In genomic region chr13:55243205-55243604, GRCm38 (mm10) we compare ENCODE assay signal across 29 mouse cellular contexts. TPM values are rescaled to one million over a fixed set of nuclear protein-coding genes. Genes with fewer than 3 reads are reported as not detected.
DNase-seq lines count a peak whose midpoint lies in the region; ATAC-seq and TF ChIP-seq lines count a peak whose summit lies in the region.
"Had no signal": no experiment of that assay in that cellular context is flagged by ENCODE, and none has a peak within 500 bp of the region (broad histone marks: within the 10 kb centered on the region; RNA-seq: fewer than 3 reads in every experiment).

No protein-coding gene starts in this region.

- TF ChIP-seq EP300 in lung, postnatal 0 days (IDR thresholded peaks at IDR 0.05) = peak; percentile 68

- H3K4me3 ChIP-seq in lung, postnatal 0 days (ENCODE audit: low read depth, low read length) = no peak overlapping the region
- H3K4me3 ChIP-seq in intestine, embryonic 16.5 days (ENCODE audit: low read length) = no peak overlapping the region
- H3K4me3 ChIP-seq in stomach, embryonic 16.5 days (replicated peaks; ENCODE audit: low read length) = no peak overlapping the region
- no peak overlapping the region for H3K4me3 ChIP-seq in kidney, embryonic 14.5 days (ENCODE audit: low read length)
- H3K4me3 ChIP-seq: embryonic facial prominence, embryonic 10.5 days; embryonic facial prominence, embryonic 13.5 days; erythroblast, embryonic 14.5 days; forebrain, embryonic 12.5 days; forebrain, embryonic 15.5 days; heart, embryonic 12.5 days; heart, embryonic 15.5 days; hindbrain, embryonic 10.5 days; hindbrain, embryonic 13.5 days had no signal

- H3K27ac ChIP-seq in lung, postnatal 0 days (ENCODE audit: low read length) = no peak overlapping the region
- no peak overlapping the region for H3K27ac ChIP-seq in intestine, embryonic 16.5 days (ENCODE audit: low read length)
- no peak overlapping the region for H3K27ac ChIP-seq in stomach, embryonic 16.5 days (ENCODE audit: low read length)
- no peak overlapping the region for H3K27ac ChIP-seq in kidney, embryonic 14.5 days (ENCODE audit: low read depth, low read length)
- H3K27ac ChIP-seq: embryonic facial prominence, embryonic 10.5 days; embryonic facial prominence, embryonic 13.5 days; forebrain, embryonic 12.5 days; forebrain, embryonic 15.5 days; heart, embryonic 15.5 days; hindbrain, embryonic 10.5 days; hindbrain, embryonic 13.5 days had no signal

- 67% methylated on average over 3 of the region's 3 CpGs for WGBS in lung, postnatal 0 days
- 63% methylated on average over 3 of the region's 3 CpGs for WGBS in intestine, embryonic 16.5 days
- WGBS in stomach, embryonic 16.5 days = 70% methylated on average over 3 of the region's 3 CpGs
- WGBS in kidney, embryonic 14.5 days = 95% methylated on average over 3 of the region's 3 CpGs

- H3K9ac ChIP-seq in lung, postnatal 0 days (replicated peaks; ENCODE audit: low read depth) = no peak overlapping the region
- no peak overlapping the region for H3K9ac ChIP-seq in intestine, embryonic 16.5 days (ENCODE audit: low read depth, low read length)
- no peak overlapping the region for H3K9ac ChIP-seq in stomach, embryonic 16.5 days (ENCODE audit: low read length)
- no peak overlapping the region for H3K9ac ChIP-seq in kidney, embryonic 14.5 days (ENCODE audit: low read depth, low read length)
- H3K9ac ChIP-seq: embryonic facial prominence, embryonic 13.5 days; forebrain, embryonic 12.5 days; forebrain, embryonic 15.5 days; heart, embryonic 12.5 days; heart, embryonic 15.5 days; hindbrain, embryonic 13.5 days had no signal

- ATAC-seq in lung, postnatal 0 days = peak; percentile 54
- ATAC-seq in intestine, embryonic 16.5 days = peak; percentile 79
- ATAC-seq in stomach, embryonic 16.5 days (ENCODE audit: insufficient read depth, low FRiP score) = peak; percentile 56; the same call in 1 of the 2 replicates
- ATAC-seq in kidney, embryonic 14.5 days (ENCODE audit: low FRiP score, low TSS enrichment) = no peak
- ATAC-seq: forebrain, embryonic 15.5 days; hindbrain, embryonic 16.5 days had no signal

- H3K36me3 ChIP-seq in lung, postnatal 0 days (ENCODE audit: insufficient read depth, low read length) = peaks cover 51% of the 10 kb centered on the region
- H3K36me3 ChIP-seq in intestine, embryonic 16.5 days (ENCODE audit: control insufficient read depth, insufficient read depth, low read length) = peaks cover 23% of the 10 kb centered on the region
- H3K36me3 ChIP-seq in stomach, embryonic 16.5 days (ENCODE audit: control insufficient read depth, insufficient read depth, low read length) = peaks cover 35% of the 10 kb centered on the region
- peaks cover 88% of the 10 kb centered on the region for H3K36me3 ChIP-seq in kidney, embryonic 14.5 days (ENCODE audit: control insufficient read depth, insufficient read depth, low read length)

- peak; percentile 24 for DNase-seq in lung, postnatal 0 days (ENCODE audit: low spot score)
- no peak for DNase-seq in lung, postnatal 14 days
- DNase-seq in gastrocnemius, postnatal 10 days = no peak
- DNase-seq in kidney, postnatal 36 days = no peak
- DNase-seq: adrenal gland, postnatal 14 days; B cell, adult 2 months; cerebellum, adult 11 months; cerebellum, adult 2 months; cerebellum, postnatal 10 days; cerebellum, postnatal 36 days; embryo, embryonic 11 days; gastrocnemius, postnatal 36 days; heart, postnatal 10 days; heart, postnatal 36 days had no signal

- H3K4me1 ChIP-seq in lung, postnatal 0 days (ENCODE audit: insufficient read depth, low read depth, low read length) = no peaks in the 10 kb centered on the region
- peaks cover 5% of the 10 kb centered on the region; the same call in 1 of the 2 replicates for H3K4me1 ChIP-seq in intestine, embryonic 16.5 days (ENCODE audit: control insufficient read depth, insufficient read depth, low read length)
- H3K4me1 ChIP-seq in stomach, embryonic 16.5 days (ENCODE audit: control insufficient read depth, insufficient read depth, low read length) = no peaks in the 10 kb centered on the region
- no peaks in the 10 kb centered on the region for H3K4me1 ChIP-seq in kidney, embryonic 14.5 days (ENCODE audit: control insufficient read depth, insufficient read depth, low read length)
- H3K4me1 ChIP-seq: embryonic facial prominence, embryonic 10.5 days; embryonic facial prominence, embryonic 13.5 days; forebrain, embryonic 12.5 days; forebrain, embryonic 15.5 days; heart, embryonic 15.5 days; hindbrain, embryonic 10.5 days had no signal

- H3K27me3 ChIP-seq in lung, postnatal 0 days (replicated peaks; ENCODE audit: insufficient read depth, low read length) = no peaks in the 10 kb centered on the region
- no peaks in the 10 kb centered on the region for H3K27me3 ChIP-seq in intestine, embryonic 16.5 days (replicated peaks; ENCODE audit: control insufficient read depth, insufficient read depth, low read length)
- no peaks in the 10 kb centered on the region for H3K27me3 ChIP-seq in stomach, embryonic 16.5 days (ENCODE audit: control insufficient read depth, insufficient read depth, low read length)
- H3K27me3 ChIP-seq in kidney, embryonic 14.5 days (ENCODE audit: control insufficient read depth, insufficient read depth, low read length) = no peaks in the 10 kb centered on the region
- H3K27me3 ChIP-seq: CH12.LX; embryonic facial prominence, embryonic 13.5 days; forebrain, embryonic 12.5 days; forebrain, embryonic 15.5 days; heart, embryonic 12.5 days; heart, embryonic 15.5 days; hindbrain, embryonic 13.5 days had no signal

- H3K4me2 ChIP-seq in lung, postnatal 0 days (replicated peaks; ENCODE audit: low read depth, low read length) = no peak overlapping the region
- no peak overlapping the region for H3K4me2 ChIP-seq in intestine, embryonic 16.5 days (ENCODE audit: low read depth, low read length)
- no peak overlapping the region for H3K4me2 ChIP-seq in stomach, embryonic 16.5 days (ENCODE audit: low read depth, low read length)
- no peak overlapping the region for H3K4me2 ChIP-seq in kidney, embryonic 14.5 days (replicated peaks; ENCODE audit: low read depth, low read length)
- H3K4me2 ChIP-seq: embryonic facial prominence, embryonic 13.5 days; forebrain, embryonic 12.5 days; forebrain, embryonic 15.5 days; heart, embryonic 12.5 days; heart, embryonic 15.5 days; hindbrain, embryonic 13.5 days had no signal

- no peak for TF ChIP-seq CTCF in lung, postnatal 0 days (IDR thresholded peaks at IDR 0.05)

- H3K9me3 ChIP-seq in lung, postnatal 0 days (ENCODE audit: low read length) = no peaks in the 10 kb centered on the region
- no peaks in the 10 kb centered on the region for H3K9me3 ChIP-seq in intestine, embryonic 16.5 days (ENCODE audit: control insufficient read depth, low read length)
- no peaks in the 10 kb centered on the region for H3K9me3 ChIP-seq in stomach, embryonic 16.5 days (replicated peaks; ENCODE audit: control insufficient read depth, low read length)
- H3K9me3 ChIP-seq in kidney, embryonic 14.5 days (ENCODE audit: control insufficient read depth, low read length) = no peaks in the 10 kb centered on the region
- H3K9me3 ChIP-seq: embryonic facial prominence, embryonic 10.5 days; embryonic facial prominence, embryonic 13.5 days; forebrain, embryonic 12.5 days; forebrain, embryonic 15.5 days; G1E; heart, embryonic 12.5 days; heart, embryonic 15.5 days; hindbrain, embryonic 10.5 days; hindbrain, embryonic 13.5 days had no signal

RNA-seq across cellular contexts. Expression of gene Nsd1, which starts 33.6 kb away (rescaled TPM):
- polyA plus RNA-seq in lung, postnatal 0 days (2015; fragmentation: Nextera tagmentation; extraction: Ambion mirVana) = 52.4 and 55.7 TPM in 2 replicates
- polyA plus RNA-seq in intestine, embryonic 16.5 days (2015; fragmentation: Nextera tagmentation; extraction: Ambion mirVana) = 33.1 and 37.1 TPM in 2 replicates
- 37.9 and 44.6 TPM in 2 replicates for polyA plus RNA-seq in stomach, embryonic 16.5 days (2015; fragmentation: Nextera tagmentation; extraction: Ambion mirVana)
- 10 to 100 TPM; 75.4 to 89.6 TPM for total RNA-seq in gastrocnemius, postnatal 10 days (2021)
- 71.2 and 93.6 TPM in 2 replicates for polyA plus RNA-seq in kidney, embryonic 14.5 days (2014; fragmentation: Nextera tagmentation; extraction: Ambion mirVana)
